Mouse (Mus musculus) liver, embryonic 14 days (tissue): ENCODE measurements around the gene Utp14a. TPM values are rescaled to one million over a fixed set of nuclear protein-coding genes. Genes with fewer than 3 reads are reported as not detected.

ENCODE experiments used
- polyA plus RNA-seq: library from polyadenylated mRNA; depleted of rRNA; stranded (reverse); fragments of >200 nt; gene quantifications from 2 replicates; pipeline ENCODE4 v1.2.3, GENCODE M21; 2012; rRNA removed

Gene Utp14a
- polyA plus RNA-seq = 11.2 and 12.2 TPM in 2 replicates

DNA sequence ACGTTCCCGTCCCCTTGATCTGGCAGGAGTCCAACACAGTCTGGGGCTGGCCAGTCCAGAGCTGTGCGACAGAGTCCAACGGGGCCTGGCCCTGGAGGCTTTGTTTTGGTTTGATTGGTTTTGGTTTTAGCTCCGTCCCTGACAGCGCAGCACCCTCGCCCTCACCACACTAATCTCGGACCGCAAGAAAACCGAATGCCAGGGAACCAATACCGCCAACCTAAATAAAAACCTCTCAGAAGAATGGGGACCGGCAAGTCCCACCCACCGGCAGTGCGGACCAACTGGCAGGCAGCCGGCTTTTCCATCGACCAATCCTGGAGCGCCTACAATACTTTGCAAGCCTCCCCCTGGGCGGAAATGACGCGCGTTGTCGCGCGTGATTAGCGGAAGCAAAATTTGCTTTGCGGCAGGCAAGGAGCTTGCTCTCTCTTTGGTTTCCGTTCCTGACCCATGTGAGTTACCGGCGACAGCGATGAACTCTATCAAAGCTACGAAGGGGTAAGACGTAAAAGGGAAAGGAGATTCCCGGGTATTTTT is at the start of gene Utp14a:
TSS of gene Utp14a (plus strand) at position 395 of the 540 bp plus-strand sequence.

DNA sequence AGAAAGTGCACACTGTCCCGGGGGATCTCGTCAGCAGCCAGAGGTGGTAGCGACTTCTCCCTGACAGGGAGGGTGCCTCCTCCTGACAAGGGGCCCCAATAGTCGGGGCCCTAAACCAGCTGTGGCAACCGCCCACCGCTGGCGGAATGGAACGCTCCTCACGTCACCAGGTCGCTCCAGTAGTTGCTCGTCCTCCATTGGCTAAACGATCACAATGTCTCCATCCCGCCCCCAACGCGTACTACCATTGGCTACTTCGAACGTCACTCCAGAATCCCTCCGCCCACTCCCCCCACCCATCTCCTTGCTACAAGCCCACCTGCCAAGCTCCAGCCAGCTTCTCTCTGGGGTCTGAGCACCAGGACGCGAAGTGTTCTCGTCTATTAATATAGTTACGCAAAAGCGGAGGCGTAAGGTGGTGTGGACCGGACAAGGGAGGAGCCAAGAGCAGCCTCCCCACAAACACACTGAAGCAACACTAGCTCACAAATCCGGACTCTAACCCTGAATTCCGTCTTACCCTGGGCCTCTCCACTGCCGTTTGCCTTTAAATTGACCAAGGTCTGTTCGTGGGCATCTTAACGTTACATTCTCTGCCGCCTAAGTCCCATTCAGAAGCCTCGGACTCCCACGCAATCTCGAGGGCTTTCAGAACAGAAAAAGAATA is 48.0 kb upstream of the Utp14a start, which contains the start of gene Zdhhc9:
TSS of gene Zdhhc9 (minus strand) at position 360 of the 667 bp plus-strand sequence.

Other genes starting within 250 kb of the Utp14a start
- 0.06 and 0.14 TPM in 2 replicates for gene Apln, start 222.0 kb upstream of the Utp14a start, polyA plus RNA-seq
- gene Xpnpep2, start 148.1 kb upstream of the Utp14a start, polyA plus RNA-seq = 0.01 and 0.06 TPM in 2 replicates
- gene Sash3, start 110.4 kb upstream of the Utp14a start, polyA plus RNA-seq = 3.3 and 4.3 TPM in 2 replicates
- 9.8 and 12.0 TPM in 2 replicates for gene Zdhhc9, start 48.0 kb upstream of the Utp14a start, polyA plus RNA-seq
- 1.8 and 2.1 TPM in 2 replicates for gene Bcorl1, start 84.5 kb downstream of the Utp14a start, polyA plus RNA-seq
- gene Elf4, start 206.3 kb downstream of the Utp14a start, polyA plus RNA-seq = 3.5 and 4.2 TPM in 2 replicates